Mouse (Mus musculus): ENCODE results near the gene Crhr1. TPM values are rescaled to one million over a fixed set of nuclear protein-coding genes. Genes with fewer than 3 reads are reported as not detected.

Gene Crhr1
- total and polyA plus RNA-seq, 3 experiments: not detected

GRCm38 (mm10) chr11:104129466-104129865 lies 3.2 kb upstream of the Crhr1 start:
- DNase-seq (ENCODE audit: low read depth, low spot score): no peak
- Histone ChIP-seq H3K27ac (ENCODE audit: control insufficient read depth, low read depth, low read length) (no peak overlapping the region), H3K27me3 (ENCODE audit: control insufficient read depth in 1 of 2, insufficient read depth in 2 of 2, low read length in 2 of 2) (no peaks in the 10 kb centered on the region; a peak in 1 of 4 replicates), H3K9ac (ENCODE audit: control insufficient read depth, low read depth, low read length, poor library complexity, severe bottlenecking) (no peak overlapping the region), H3K4me3 (ENCODE audit: control insufficient read depth in 1 of 2, insufficient read depth in 1 of 2, low read depth in 2 of 2, low read length in 2 of 2) (no peak overlapping the region), H3K79me2 (ENCODE audit: control insufficient read depth, insufficient read depth, low read length, poor library complexity) (no peaks in the 10 kb centered on the region), H3K36me3 (ENCODE audit: control insufficient read depth in 1 of 2, insufficient read depth in 2 of 2, low read length in 2 of 2) (no peaks in the 10 kb centered on the region), H3K9me3 (replicated peaks; ENCODE audit: insufficient read depth, low read length) (no peaks in the 10 kb centered on the region), H3K4me1 (ENCODE audit: control insufficient read depth in 1 of 2, insufficient read depth in 2 of 2, low read length in 2 of 2) (no peaks in the 10 kb centered on the region)
- TF ChIP-seq TCF12 (IDR thresholded peaks at IDR 0.05; ENCODE audit: low read depth, low read length) (no peak), HCFC1 (IDR thresholded peaks at IDR 0.05; ENCODE audit: low read depth, low read length) (no peak), SMC3 (IDR thresholded peaks at IDR 0.05; ENCODE audit: low read depth, low read length) (no peak), CHD2 (IDR thresholded peaks at IDR 0.05; ENCODE audit: low read length) (no peak), KAT2A (conservative IDR thresholded peaks at IDR 0.05; ENCODE audit: low read depth, low read length) (no peak), NELFE (IDR thresholded peaks at IDR 0.05; ENCODE audit: low read depth, low read length) (no peak), MYC (IDR thresholded peaks at IDR 0.05; ENCODE audit: low read depth, low read length) (no peak), MXI1 (IDR thresholded peaks at IDR 0.05; ENCODE audit: low read depth, low read length) (no peak), MYB (IDR thresholded peaks at IDR 0.05; ENCODE audit: low read depth, low read length) (no peak), BHLHE40 (IDR thresholded peaks at IDR 0.05; ENCODE audit: borderline replicate concordance, low read depth, low read length) (no peak), POLR2A (IDR thresholded peaks at IDR 0.05; ENCODE audit: control insufficient read depth in 1 of 2, insufficient read depth in 1 of 2, low read depth in 1 of 2, low read length in 2 of 2, poor library complexity in 1 of 2) (no peak), TAL1 (IDR thresholded peaks at IDR 0.05; ENCODE audit: low read length) (no peak), CHD1 (IDR thresholded peaks at IDR 0.05; ENCODE audit: low read depth, low read length) (no peak), SIN3A (IDR thresholded peaks at IDR 0.05; ENCODE audit: low read length) (no peak)

GRCm38 (mm10) chr11:104130721-104131647 lies 1.7 kb upstream of the Crhr1 start:
- Histone ChIP-seq H3K9me3 (replicated peaks; ENCODE audit: insufficient read depth, low read length) (no peaks in the 10 kb centered on the region), H3K9ac (ENCODE audit: control insufficient read depth, low read depth, low read length, poor library complexity, severe bottlenecking) (no peak overlapping the region), H3K79me2 (ENCODE audit: control insufficient read depth, insufficient read depth, low read length, poor library complexity) (no peaks in the 10 kb centered on the region), H3K4me3 (ENCODE audit: control insufficient read depth in 1 of 2, insufficient read depth in 1 of 2, low read depth in 2 of 2, low read length in 2 of 2) (no peak overlapping the region), H3K4me1 (ENCODE audit: control insufficient read depth in 1 of 2, insufficient read depth in 2 of 2, low read length in 2 of 2) (no peaks in the 10 kb centered on the region), H3K27me3 (ENCODE audit: control insufficient read depth in 1 of 2, insufficient read depth in 2 of 2, low read length in 2 of 2) (no peaks in the 10 kb centered on the region; a peak in 1 of 4 replicates), H3K27ac (ENCODE audit: control insufficient read depth, low read depth, low read length) (no peak overlapping the region), H3K36me3 (ENCODE audit: control insufficient read depth in 1 of 2, insufficient read depth in 2 of 2, low read length in 2 of 2) (no peaks in the 10 kb centered on the region)
- no peak for DNase-seq (ENCODE audit: low read depth, low spot score)
- no peak for TF ChIP-seq MYC (IDR thresholded peaks at IDR 0.05; ENCODE audit: low read depth, low read length)
- no peak for TF ChIP-seq NELFE (IDR thresholded peaks at IDR 0.05; ENCODE audit: low read depth, low read length)
- no peak for TF ChIP-seq MAFK (IDR thresholded peaks at IDR 0.05; ENCODE audit: borderline replicate concordance, low read depth, low read length)
- TF ChIP-seq GATA1 (IDR thresholded peaks at IDR 0.05; ENCODE audit: low read depth, low read length): no peak
- TF ChIP-seq HCFC1 (IDR thresholded peaks at IDR 0.05; ENCODE audit: low read depth, low read length): no peak
- TF ChIP-seq ZKSCAN1 (IDR thresholded peaks at IDR 0.05; ENCODE audit: low read depth, low read length): no peak
- TF ChIP-seq CTCF (IDR thresholded peaks at IDR 0.05 in 2 of 3, conservative IDR thresholded peaks at IDR 0.05 in 1 of 3; ENCODE audit: control insufficient read depth in 1 of 3, insufficient read depth in 1 of 3, low read depth in 2 of 3, low read length in 3 of 3, poor library complexity in 1 of 3, severe bottlenecking in 1 of 3): no peak
- TF ChIP-seq TCF12 (IDR thresholded peaks at IDR 0.05; ENCODE audit: low read depth, low read length): no peak
- TF ChIP-seq USF1 (IDR thresholded peaks at IDR 0.05; ENCODE audit: low read depth, low read length): no peak

All from MEL (cell line).